Mouse (Mus musculus): Measurements from ENCODE around the gene Zfand2a. TPM values are rescaled to one million over a fixed set of nuclear protein-coding genes. Genes with fewer than 3 reads are reported as not detected.

Gene Zfand2a
- polyA plus RNA-seq, 1 experiment from 2014 or later, result 7.6 TPM

GRCm38 (mm10) chr5:139440926-139441725 is 43.2 kb downstream of the Zfand2a start:
- Histone ChIP-seq H3K36me3 (ENCODE audit: insufficient read depth, low read length) (no peaks in the 10 kb centered on the region), H3K4me2 (ENCODE audit: low read length) (no peak overlapping the region), H3K27me3 (ENCODE audit: insufficient read depth, low read length) (no peaks in the 10 kb centered on the region), H3K9ac (ENCODE audit: low read depth, low read length) (no peak overlapping the region), H3K9me3 (replicated peaks; ENCODE audit: low read length) (no peaks in the 10 kb centered on the region), H3K27ac (no peak overlapping the region), H3K4me1 (replicated peaks; ENCODE audit: insufficient read depth, low read length) (no peaks in the 10 kb centered on the region), H3K4me3 (replicated peaks; ENCODE audit: low read depth, low read length) (no peak overlapping the region)
- WGBS, result 93% methylated on average over 11 of the region's 11 CpGs
- DNase-seq (ENCODE audit: low spot score) (no peak), ATAC-seq (replicated peaks; ENCODE audit: low FRiP score, low read depth) (no peak)
- TF ChIP-seq CTCF (IDR thresholded peaks at IDR 0.05; ENCODE audit: low read depth), result no peak

GRCm38 (mm10) chr5:139440451-139440850 is 43.9 kb downstream of the Zfand2a start:
- Histone ChIP-seq H3K36me3 (ENCODE audit: insufficient read depth, low read length) (no peaks in the 10 kb centered on the region), H3K27ac (no peak overlapping the region), H3K9me3 (replicated peaks; ENCODE audit: low read length) (no peaks in the 10 kb centered on the region), H3K4me3 (replicated peaks; ENCODE audit: low read depth, low read length) (no peak overlapping the region), H3K4me1 (replicated peaks; ENCODE audit: insufficient read depth, low read length) (no peaks in the 10 kb centered on the region), H3K4me2 (ENCODE audit: low read length) (no peak overlapping the region), H3K9ac (ENCODE audit: low read depth, low read length) (no peak overlapping the region), H3K27me3 (ENCODE audit: insufficient read depth, low read length) (no peaks in the 10 kb centered on the region)
- no peak for TF ChIP-seq CTCF (IDR thresholded peaks at IDR 0.05; ENCODE audit: low read depth)
- 78% methylated on average over 5 of the region's 5 CpGs for WGBS
- ATAC-seq (replicated peaks; ENCODE audit: low FRiP score, low read depth) (no peak), DNase-seq (ENCODE audit: low spot score) (no peak)

- DNase-seq (ENCODE audit: low spot score), result no peak
- no peak for ATAC-seq (replicated peaks; ENCODE audit: low FRiP score, low read depth)
- H3K4me2 ChIP-seq (ENCODE audit: low read length), result no peak overlapping the region
- TF ChIP-seq CTCF (IDR thresholded peaks at IDR 0.05; ENCODE audit: low read depth), result no peak
- H3K4me1 ChIP-seq (replicated peaks; ENCODE audit: insufficient read depth, low read length), result no peaks in the 10 kb centered on the region
- no peaks in the 10 kb centered on the region for H3K36me3 ChIP-seq (ENCODE audit: insufficient read depth, low read length)
- H3K9ac ChIP-seq (ENCODE audit: low read depth, low read length), result no peak overlapping the region
- no peaks in the 10 kb centered on the region for H3K27me3 ChIP-seq (ENCODE audit: insufficient read depth, low read length)
- no peak overlapping the region for H3K27ac ChIP-seq
- 89% methylated on average over 12 of the region's 12 CpGs for WGBS
- H3K9me3 ChIP-seq (replicated peaks; ENCODE audit: low read length), result no peaks in the 10 kb centered on the region
- H3K4me3 ChIP-seq (replicated peaks; ENCODE audit: low read depth, low read length), result no peak overlapping the region
These were observed 45.9 kb downstream of the Zfand2a start for GRCm38 (mm10) chr5:139438440-139438839.

- Histone ChIP-seq H3K4me2 (ENCODE audit: low read length) (no peak overlapping the region), H3K9ac (ENCODE audit: low read depth, low read length) (no peak overlapping the region), H3K27ac (no peak overlapping the region), H3K4me1 (replicated peaks; ENCODE audit: insufficient read depth, low read length) (no peaks in the 10 kb centered on the region), H3K36me3 (ENCODE audit: insufficient read depth, low read length) (no peaks in the 10 kb centered on the region), H3K27me3 (ENCODE audit: insufficient read depth, low read length) (no peaks in the 10 kb centered on the region), H3K9me3 (replicated peaks; ENCODE audit: low read length) (no peaks in the 10 kb centered on the region), H3K4me3 (replicated peaks; ENCODE audit: low read depth, low read length) (no peak overlapping the region)
- ATAC-seq (replicated peaks; ENCODE audit: low FRiP score, low read depth) (no peak), DNase-seq (ENCODE audit: low spot score) (no peak)
- 86% methylated on average over 4 of the region's 4 CpGs for WGBS
- no peak for TF ChIP-seq CTCF (IDR thresholded peaks at IDR 0.05; ENCODE audit: low read depth)
These were observed 46.6 kb downstream of the Zfand2a start for GRCm38 (mm10) chr5:139437769-139438168.

- 47% methylated on average over 8 of the region's 8 CpGs for WGBS
- no peak for ATAC-seq (replicated peaks; ENCODE audit: low FRiP score, low read depth)
These were observed 49.4 kb downstream of the Zfand2a start for GRCm38 (mm10) chr5:139434940-139435339.

GRCm38 (mm10) chr5:139433842-139434568 is 50.3 kb downstream of the Zfand2a start:
- no peak for TF ChIP-seq CTCF (IDR thresholded peaks at IDR 0.05; ENCODE audit: low read depth)
- 63% methylated on average over 9 of the region's 9 CpGs for WGBS
- Histone ChIP-seq H3K27ac (no peak overlapping the region), H3K9me3 (replicated peaks; ENCODE audit: low read length) (no peaks in the 10 kb centered on the region), H3K4me1 (replicated peaks; ENCODE audit: insufficient read depth, low read length) (peaks cover 19% of the 10 kb centered on the region; the same call in 1 of the 2 replicates), H3K9ac (ENCODE audit: low read depth, low read length) (no peak overlapping the region), H3K27me3 (ENCODE audit: insufficient read depth, low read length) (no peaks in the 10 kb centered on the region), H3K4me2 (ENCODE audit: low read length) (no peak overlapping the region), H3K36me3 (ENCODE audit: insufficient read depth, low read length) (no peaks in the 10 kb centered on the region), H3K4me3 (replicated peaks; ENCODE audit: low read depth, low read length) (no peak overlapping the region)
- no peak for DNase-seq (ENCODE audit: low spot score)
- no peak for ATAC-seq (replicated peaks; ENCODE audit: low FRiP score, low read depth)

More at GRCm38 (mm10) chr5:139434940-139435339, 49.4 kb downstream of the Zfand2a start:
- H3K4me1 ChIP-seq (replicated peaks; ENCODE audit: insufficient read depth, low read length), result peaks cover 14% of the 10 kb centered on the region; the same call in 1 of the 2 replicates
- TF ChIP-seq CTCF (IDR thresholded peaks at IDR 0.05; ENCODE audit: low read depth), result no peak
- H3K27ac ChIP-seq, result no peak overlapping the region
- DNase-seq (ENCODE audit: low spot score), result no peak
- no peak overlapping the region for H3K4me3 ChIP-seq (replicated peaks; ENCODE audit: low read depth, low read length)
- H3K9ac ChIP-seq (ENCODE audit: low read depth, low read length), result no peak overlapping the region
- no peaks in the 10 kb centered on the region for H3K36me3 ChIP-seq (ENCODE audit: insufficient read depth, low read length)
- no peaks in the 10 kb centered on the region for H3K9me3 ChIP-seq (replicated peaks; ENCODE audit: low read length)
- no peak overlapping the region for H3K4me2 ChIP-seq (ENCODE audit: low read length)
- H3K27me3 ChIP-seq (ENCODE audit: insufficient read depth, low read length), result no peaks in the 10 kb centered on the region

All from kidney, postnatal 0 days (tissue).